Mouse (Mus musculus): ENCODE data around the gene Nr4a3. TPM values are rescaled to one million over a fixed set of nuclear protein-coding genes. Genes with fewer than 3 reads are reported as not detected.

Gene Nr4a3
- polyA plus RNA-seq, 1 experiment = 0.75 TPM

- Histone ChIP-seq H3K36me3 (replicated peaks; ENCODE audit: low read length) (no peaks in the 10 kb centered on the region), H3K27me3 (replicated peaks) (peaks cover 23% of the 10 kb centered on the region), H3K4me1 (peaks cover 23% of the 10 kb centered on the region), H3K4me3 (replicated peaks) (no peak overlapping the region), H3K9me3 (no peaks in the 10 kb centered on the region)
- TF ChIP-seq GATA1 (IDR thresholded peaks at IDR 0.05; ENCODE audit: borderline replicate concordance, low read length) (no peak), FLI1 (IDR thresholded peaks at IDR 0.05; ENCODE audit: low read length) (no peak)
Observed at GRCm38 (mm10) chr4:48073325-48073724, 28.4 kb downstream of the Nr4a3 start.

DNA sequence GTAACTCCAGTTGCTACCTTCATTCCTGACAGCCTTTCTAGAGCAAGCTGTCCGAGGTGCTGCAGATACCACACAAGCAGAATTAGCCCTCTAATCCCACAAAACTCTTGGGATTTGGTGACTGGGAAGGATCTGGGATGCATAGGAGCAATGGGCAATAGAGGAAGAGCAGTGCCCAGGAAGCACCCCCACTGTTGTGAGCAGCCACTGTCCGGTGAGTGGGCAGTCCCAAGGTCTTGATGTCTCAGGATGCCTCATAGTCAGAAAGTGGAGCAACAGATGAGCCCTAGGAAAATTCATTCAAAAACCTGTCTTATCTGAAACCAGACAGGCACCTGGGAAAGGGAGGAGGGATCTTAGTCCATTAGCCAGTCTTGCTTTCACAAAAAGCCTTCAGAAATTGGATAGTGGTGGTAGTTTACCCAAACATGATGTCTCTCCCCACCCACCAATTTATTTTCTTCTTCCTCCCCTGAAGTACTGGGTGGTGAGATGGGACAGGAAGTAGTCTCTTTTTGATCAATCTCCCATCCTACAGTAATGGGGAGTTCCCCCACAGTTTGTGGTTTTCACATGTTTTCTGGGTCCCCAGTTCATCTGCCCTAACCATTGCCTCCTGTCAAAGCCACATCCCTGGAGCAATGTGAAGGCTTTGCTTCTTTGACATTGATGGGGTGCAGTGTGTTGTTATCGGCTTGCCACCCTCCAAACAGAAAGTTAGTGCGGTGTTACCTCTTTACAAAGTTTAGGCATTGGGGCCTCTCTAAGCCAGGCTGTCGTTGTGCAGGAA lies 29.7 kb downstream of the Nr4a3 start:
- TF ChIP-seq GATA1 (IDR thresholded peaks at IDR 0.05; ENCODE audit: borderline replicate concordance, low read length) (no peak), FLI1 (IDR thresholded peaks at IDR 0.05; ENCODE audit: low read length) (no peak)
- H3K4me3 ChIP-seq (replicated peaks) = no peak overlapping the region
- H3K4me1 ChIP-seq = peaks cover 23% of the 10 kb centered on the region

GRCm38 (mm10) chr4:48076693-48077471 lies 31.9 kb downstream of the Nr4a3 start:
- Histone ChIP-seq H3K4me1 (peaks cover 23% of the 10 kb centered on the region), H3K36me3 (replicated peaks; ENCODE audit: low read length) (no peaks in the 10 kb centered on the region), H3K27me3 (replicated peaks) (peaks cover 28% of the 10 kb centered on the region), H3K9me3 (no peaks in the 10 kb centered on the region), H3K4me3 (replicated peaks) (no peak overlapping the region)
- no peak for TF ChIP-seq GATA1 (IDR thresholded peaks at IDR 0.05; ENCODE audit: borderline replicate concordance, low read length)

More for the DNA sequence above, 29.7 kb downstream of the Nr4a3 start:
- H3K27me3 ChIP-seq (replicated peaks) = peaks cover 28% of the 10 kb centered on the region
- H3K9me3 ChIP-seq = no peaks in the 10 kb centered on the region
- H3K36me3 ChIP-seq (replicated peaks; ENCODE audit: low read length) = no peaks in the 10 kb centered on the region

DNA sequence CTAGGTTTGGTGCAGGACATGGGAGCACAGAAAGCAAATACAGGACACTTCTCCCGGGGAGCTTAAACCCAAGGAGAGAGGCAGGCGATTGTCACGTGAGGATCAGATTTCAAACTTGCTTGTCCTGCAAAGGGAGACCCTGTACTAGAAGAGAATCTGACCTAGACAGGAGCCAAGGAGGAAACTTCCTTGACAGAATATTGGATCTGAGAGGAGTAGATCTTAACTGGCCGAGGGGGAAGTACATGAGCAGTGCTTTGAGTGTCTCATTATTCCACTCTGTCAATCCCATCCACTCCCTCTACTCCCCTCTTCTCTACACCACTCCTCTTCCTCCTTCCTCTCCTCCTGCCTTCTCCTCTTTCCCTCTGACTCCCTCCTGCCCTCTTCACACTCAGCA lies 33.3 kb downstream of the Nr4a3 start:
- H3K9me3 ChIP-seq = no peaks in the 10 kb centered on the region
- H3K27me3 ChIP-seq (replicated peaks) = peaks cover 34% of the 10 kb centered on the region
- TF ChIP-seq FLI1 (IDR thresholded peaks at IDR 0.05; ENCODE audit: low read length) = no peak
- no peak for TF ChIP-seq GATA1 (IDR thresholded peaks at IDR 0.05; ENCODE audit: borderline replicate concordance, low read length)
- no peaks in the 10 kb centered on the region for H3K36me3 ChIP-seq (replicated peaks; ENCODE audit: low read length)
- peaks cover 18% of the 10 kb centered on the region for H3K4me1 ChIP-seq
- H3K4me3 ChIP-seq (replicated peaks) = no peak overlapping the region

DNA sequence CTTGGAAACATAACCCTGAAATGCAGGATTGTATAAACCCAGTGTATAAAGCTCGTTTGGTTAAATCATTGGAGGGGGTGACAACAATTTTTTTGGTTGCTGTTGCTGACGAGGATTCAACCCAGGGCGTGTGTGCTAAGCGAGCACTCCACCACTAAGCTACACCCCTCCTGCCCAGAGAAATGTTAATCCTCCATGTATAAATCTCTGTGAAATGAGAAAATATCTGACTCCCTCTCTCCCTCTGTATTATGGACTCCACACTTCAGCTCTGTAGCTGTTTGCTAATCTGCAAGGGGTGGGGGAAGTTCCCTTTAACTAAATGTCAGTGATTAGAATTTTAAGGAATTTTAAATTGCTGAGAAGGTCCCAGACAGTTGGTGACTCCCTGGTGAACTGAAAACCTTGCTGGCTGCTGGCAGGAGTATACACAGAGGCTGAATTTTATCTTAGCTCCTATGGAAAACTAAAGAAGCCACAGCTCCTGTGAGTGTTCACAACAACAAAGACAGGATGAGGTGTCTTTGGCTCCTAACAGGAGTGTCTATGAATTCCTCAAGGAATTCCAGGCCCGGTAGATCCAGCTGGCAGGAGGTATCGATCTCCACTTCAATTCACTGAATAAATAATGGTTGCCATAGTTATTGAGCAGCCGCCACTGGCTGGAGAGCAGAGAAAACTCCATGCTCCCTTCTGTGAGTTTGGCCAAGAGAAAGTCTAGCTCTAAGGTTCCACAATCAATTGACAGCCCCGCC lies 34.5 kb downstream of the Nr4a3 start:
- Histone ChIP-seq H3K4me1 (peaks cover 11% of the 10 kb centered on the region; the same call in 1 of the 2 replicates), H3K36me3 (replicated peaks; ENCODE audit: low read length) (no peaks in the 10 kb centered on the region), H3K9me3 (no peaks in the 10 kb centered on the region), H3K27me3 (replicated peaks) (peaks cover 30% of the 10 kb centered on the region), H3K4me3 (replicated peaks) (no peak overlapping the region)
- TF ChIP-seq GATA1 (IDR thresholded peaks at IDR 0.05; ENCODE audit: borderline replicate concordance, low read length) = no peak

- no peak overlapping the region for H3K4me3 ChIP-seq (replicated peaks)
- H3K4me1 ChIP-seq = 0 out of 2 replicates have a peak, but pooled peaks cover 3% of the 10 kb centered on the region
- H3K27me3 ChIP-seq (replicated peaks) = peaks cover 33% of the 10 kb centered on the region
- TF ChIP-seq FLI1 (IDR thresholded peaks at IDR 0.05; ENCODE audit: low read length) (no peak), GATA1 (IDR thresholded peaks at IDR 0.05; ENCODE audit: borderline replicate concordance, low read length) (no peak)
- H3K36me3 ChIP-seq (replicated peaks; ENCODE audit: low read length) = no peaks in the 10 kb centered on the region
- no peaks in the 10 kb centered on the region for H3K9me3 ChIP-seq
Observed at GRCm38 (mm10) chr4:48083452-48083851, 38.5 kb downstream of the Nr4a3 start.

DNA sequence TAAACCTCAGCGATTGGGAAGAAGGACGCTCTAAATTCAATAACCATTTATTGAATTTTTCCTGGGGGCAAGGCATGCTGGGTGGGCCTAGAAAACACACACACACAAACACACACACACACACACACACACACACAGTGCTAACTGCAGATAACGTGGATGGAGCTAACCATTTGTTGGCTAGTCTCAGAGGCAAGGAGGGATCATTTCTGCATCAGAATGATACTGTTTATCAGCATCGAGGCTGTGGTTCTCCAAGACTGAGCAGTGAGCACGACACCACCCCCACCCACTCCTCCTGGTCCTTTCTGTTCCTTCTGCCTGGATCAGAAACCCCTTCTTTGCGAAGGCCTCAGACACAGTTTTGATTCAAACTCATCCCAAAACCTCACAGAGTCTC lies 41.7 kb downstream of the Nr4a3 start:
- no peaks in the 10 kb centered on the region for H3K36me3 ChIP-seq (replicated peaks; ENCODE audit: low read length)
- 0 out of 2 replicates have a peak, but pooled peaks cover 3% of the 10 kb centered on the region for H3K4me1 ChIP-seq
- peaks cover 21% of the 10 kb centered on the region for H3K27me3 ChIP-seq (replicated peaks)
- no peak overlapping the region for H3K4me3 ChIP-seq (replicated peaks)
- TF ChIP-seq FLI1 (IDR thresholded peaks at IDR 0.05; ENCODE audit: low read length) (no peak), GATA1 (IDR thresholded peaks at IDR 0.05; ENCODE audit: borderline replicate concordance, low read length) (no peak)
- no peaks in the 10 kb centered on the region for H3K9me3 ChIP-seq

- Histone ChIP-seq H3K27me3 (replicated peaks) (peaks cover 20% of the 10 kb centered on the region), H3K9me3 (no peaks in the 10 kb centered on the region), H3K4me1 (0 out of 2 replicates have a peak, but pooled peaks cover 3% of the 10 kb centered on the region), H3K36me3 (replicated peaks; ENCODE audit: low read length) (no peaks in the 10 kb centered on the region), H3K4me3 (replicated peaks) (no peak overlapping the region)
- TF ChIP-seq FLI1 (IDR thresholded peaks at IDR 0.05; ENCODE audit: low read length) = no peak
- TF ChIP-seq GATA1 (IDR thresholded peaks at IDR 0.05; ENCODE audit: borderline replicate concordance, low read length) = no peak
Observed at GRCm38 (mm10) chr4:48087497-48087896, 42.5 kb downstream of the Nr4a3 start.

GRCm38 (mm10) chr4:48093221-48093620 lies 48.3 kb downstream of the Nr4a3 start:
- TF ChIP-seq GATA1 (IDR thresholded peaks at IDR 0.05; ENCODE audit: borderline replicate concordance, low read length) = no peak
- TF ChIP-seq FLI1 (IDR thresholded peaks at IDR 0.05; ENCODE audit: low read length) = no peak
- Histone ChIP-seq H3K9me3 (no peaks in the 10 kb centered on the region), H3K4me3 (replicated peaks) (no peak overlapping the region), H3K27me3 (replicated peaks) (peaks cover 7% of the 10 kb centered on the region), H3K4me1 (no peaks in the 10 kb centered on the region), H3K36me3 (replicated peaks; ENCODE audit: low read length) (no peaks in the 10 kb centered on the region)

Data from megakaryocyte, embryonic 14.5 days (primary cell).